Comparison of ENCODE assay signal across 9 mouse cellular contexts in the genomic region with DNA sequence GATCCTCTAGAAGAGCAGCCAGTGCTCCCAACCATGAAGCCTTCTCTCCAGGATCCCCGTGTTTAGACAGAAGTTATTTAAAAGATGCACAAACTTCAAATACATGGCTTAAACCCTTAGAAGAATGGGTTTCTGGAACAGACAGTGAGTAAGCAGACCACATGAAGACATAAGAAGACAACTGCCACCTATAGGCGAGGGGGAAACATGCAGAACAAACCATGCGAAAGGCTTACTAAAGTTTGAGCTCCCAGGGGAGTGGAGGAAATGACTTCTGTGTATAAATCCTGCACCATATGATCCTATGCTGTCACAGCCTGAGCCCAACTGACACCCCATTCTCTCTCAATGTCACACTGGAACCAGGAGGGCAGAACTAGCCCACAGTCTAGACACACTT.
DNase-seq lines count a peak whose midpoint lies in the region; ATAC-seq and TF ChIP-seq lines count a peak whose summit lies in the region.
"Had no signal": no experiment of that assay in that cellular context is flagged by ENCODE, and none has a peak within 500 bp of the region (broad histone marks: within the 10 kb centered on the region; RNA-seq: fewer than 3 reads in every experiment).

No protein-coding gene starts in this region.

- H3K4me2 ChIP-seq in intestine, postnatal 0 days (replicated peaks; ENCODE audit: low read depth): no peak overlapping the region
- H3K4me2 ChIP-seq in intestine, embryonic 16.5 days (ENCODE audit: low read depth, low read length): no peak overlapping the region

- H3K9ac ChIP-seq in intestine, postnatal 0 days (ENCODE audit: low read depth, low read length): no peak overlapping the region
- H3K9ac ChIP-seq in intestine, embryonic 16.5 days (ENCODE audit: low read depth, low read length): no peak overlapping the region

- WGBS in intestine, postnatal 0 days: 55% methylated on average over 3 of the region's 3 CpGs
- WGBS in intestine, embryonic 16.5 days: 66% methylated on average over 3 of the region's 3 CpGs

- no peak overlapping the region for H3K27ac ChIP-seq in intestine, postnatal 0 days (ENCODE audit: low read depth, low read length)
- H3K27ac ChIP-seq in intestine, embryonic 16.5 days (ENCODE audit: low read length): no peak overlapping the region

- H3K9me3 ChIP-seq in intestine, postnatal 0 days (ENCODE audit: control insufficient read depth): no peaks in the 10 kb centered on the region
- H3K9me3 ChIP-seq in intestine, embryonic 16.5 days (ENCODE audit: control insufficient read depth, low read length): no peaks in the 10 kb centered on the region
- no peaks in the 10 kb centered on the region for H3K9me3 ChIP-seq in E14TG2a.4 (ENCODE audit: low read length)

- H3K4me3 ChIP-seq in intestine, postnatal 0 days (ENCODE audit: low read depth, low read length): no peak overlapping the region
- H3K4me3 ChIP-seq in intestine, embryonic 16.5 days (ENCODE audit: low read length): no peak overlapping the region
- no peak overlapping the region for H3K4me3 ChIP-seq in E14TG2a.4 (replicated peaks; ENCODE audit: low read length)

- no peak for DNase-seq in brain, embryonic 14.5 days (ENCODE audit: low read depth)
- no peak for DNase-seq in urinary bladder, postnatal 36 days (ENCODE audit: low spot score in 2 of 2)
- DNase-seq in gastrocnemius, postnatal 4 days (ENCODE audit: low spot score in 2 of 2): no peak
- no peak for DNase-seq in MN1 (ENCODE audit: low spot score)
- DNase-seq: left cerebral cortex, postnatal 4 days had no signal

- H3K36me3 ChIP-seq in intestine, postnatal 0 days (ENCODE audit: control insufficient read depth, insufficient read depth): peaks cover 21% of the 10 kb centered on the region; the same call in 1 of the 2 replicates
- no peaks in the 10 kb centered on the region for H3K36me3 ChIP-seq in intestine, embryonic 16.5 days (ENCODE audit: control insufficient read depth, insufficient read depth, low read length)
- H3K36me3 ChIP-seq in E14TG2a.4 (ENCODE audit: insufficient read depth, low read length): no peaks in the 10 kb centered on the region

- peak; percentile 64 for TF ChIP-seq CTCF in intestine, postnatal 0 days (IDR thresholded peaks at IDR 0.05; ENCODE audit: low read depth)
- peak; percentile 31; the same call in 1 of the 2 replicates for TF ChIP-seq CTCF in E14TG2a.4 (conservative IDR thresholded peaks at IDR 0.05; ENCODE audit: low read length)
- TF ChIP-seq CTCF in brain, embryonic 14.5 days (IDR thresholded peaks at IDR 0.05; ENCODE audit: borderline replicate concordance, extremely low read depth, insufficient read depth, insufficient read length): peak; percentile 47; the same call in 1 of the 2 replicates

- TF ChIP-seq POLR2A in brain, embryonic 14.5 days (IDR thresholded peaks at IDR 0.05; ENCODE audit: borderline replicate concordance, extremely low read depth, insufficient read depth, insufficient read length, poor library complexity, severe bottlenecking): no peak

- ATAC-seq in intestine, postnatal 0 days: no peak
- no peak for ATAC-seq in intestine, embryonic 16.5 days
- peak; percentile 57 for ATAC-seq in megakaryocyte progenitor cell, adult 5-6 weeks (replicated peaks; ENCODE audit: poor library complexity)

- H3K4me1 ChIP-seq in intestine, postnatal 0 days (replicated peaks; ENCODE audit: control insufficient read depth, insufficient read depth, low read length): no peaks in the 10 kb centered on the region
- H3K4me1 ChIP-seq in intestine, embryonic 16.5 days (ENCODE audit: control insufficient read depth, insufficient read depth, low read length): no peaks in the 10 kb centered on the region
- H3K4me1 ChIP-seq in E14TG2a.4 (replicated peaks; ENCODE audit: low read depth, low read length): no peaks in the 10 kb centered on the region

- no peaks in the 10 kb centered on the region for H3K27me3 ChIP-seq in intestine, postnatal 0 days (replicated peaks; ENCODE audit: control insufficient read depth, insufficient read depth, low read length)
- H3K27me3 ChIP-seq in intestine, embryonic 16.5 days (replicated peaks; ENCODE audit: control insufficient read depth, insufficient read depth, low read length): no peaks in the 10 kb centered on the region
- no peaks in the 10 kb centered on the region for H3K27me3 ChIP-seq in E14TG2a.4 (ENCODE audit: insufficient read depth, low read length)
